Mouse (Mus musculus): ENCODE results near the gene Map2k2. TPM values are rescaled to one million over a fixed set of nuclear protein-coding genes. Genes with fewer than 3 reads are reported as not detected.

The Map2k2 gene
- polyA plus RNA-seq, 1 experiment from 2014 or later, result 100 TPM

- Histone ChIP-seq H3K9me3 (replicated peaks; ENCODE audit: control insufficient read depth, low read length) (0 out of 2 replicates have a peak, but pooled peaks cover 2% of the 10 kb centered on the region), H3K36me3 (ENCODE audit: control insufficient read depth, insufficient read depth) (peaks cover 11% of the 10 kb centered on the region), H3K4me2 (ENCODE audit: low read depth, low read length) (peak overlapping the region; percentile 42), H3K27ac (ENCODE audit: low read length) (no peak overlapping the region), H3K27me3 (ENCODE audit: control insufficient read depth, insufficient read depth, low read depth, low read length) (no peaks in the 10 kb centered on the region), H3K9ac (ENCODE audit: low read depth, low read length) (no peak overlapping the region), H3K4me3 (ENCODE audit: low read depth, low read length) (peak overlapping the region; percentile 49), H3K4me1 (ENCODE audit: control insufficient read depth, low read depth, low read length) (peaks cover 39% of the 10 kb centered on the region)
- ATAC-seq (ENCODE audit: low read depth), result no peak
- 53% methylated on average over 7 of the region's 7 CpGs for WGBS (ENCODE audit: insufficient replicate concordance)
Observed at GRCm38 (mm10) chr10:81090621-81091020, 15.1 kb upstream of the Map2k2 start.

GRCm38 (mm10) chr10:81092465-81093250, 13.1 kb upstream of the Map2k2 start:
- Histone ChIP-seq H3K4me2 (ENCODE audit: low read depth, low read length) (no peak overlapping the region), H3K9me3 (replicated peaks; ENCODE audit: control insufficient read depth, low read length) (peaks cover 3% of the 10 kb centered on the region), H3K9ac (ENCODE audit: low read depth, low read length) (peak overlapping the region; percentile 49; the same call in 1 of the 2 replicates), H3K36me3 (ENCODE audit: control insufficient read depth, insufficient read depth) (peaks cover 4% of the 10 kb centered on the region), H3K27ac (ENCODE audit: low read length) (peak overlapping the region; percentile 70), H3K27me3 (ENCODE audit: control insufficient read depth, insufficient read depth, low read depth, low read length) (no peaks in the 10 kb centered on the region), H3K4me3 (ENCODE audit: low read depth, low read length) (peak overlapping the region; percentile 49), H3K4me1 (ENCODE audit: control insufficient read depth, low read depth, low read length) (peaks cover 44% of the 10 kb centered on the region)
- peak; percentile 80 for ATAC-seq (ENCODE audit: low read depth)
- WGBS (ENCODE audit: insufficient replicate concordance), result 45% methylated on average over 22 of the region's 22 CpGs

GRCm38 (mm10) chr10:81094931-81095678, 10.6 kb upstream of the Map2k2 start:
- Histone ChIP-seq H3K4me2 (ENCODE audit: low read depth, low read length) (no peak overlapping the region), H3K9ac (ENCODE audit: low read depth, low read length) (no peak overlapping the region), H3K27ac (ENCODE audit: low read length) (peak overlapping the region; percentile 23), H3K36me3 (ENCODE audit: control insufficient read depth, insufficient read depth) (no peaks in the 10 kb centered on the region), H3K4me3 (ENCODE audit: low read depth, low read length) (no peak overlapping the region), H3K27me3 (ENCODE audit: control insufficient read depth, insufficient read depth, low read depth, low read length) (no peaks in the 10 kb centered on the region), H3K4me1 (ENCODE audit: control insufficient read depth, low read depth, low read length) (peaks cover 48% of the 10 kb centered on the region), H3K9me3 (replicated peaks; ENCODE audit: control insufficient read depth, low read length) (peaks cover 3% of the 10 kb centered on the region)
- WGBS (ENCODE audit: insufficient replicate concordance), result 35% methylated on average over 9 of the region's 9 CpGs
- ATAC-seq (ENCODE audit: low read depth), result peak; percentile 75

DNA sequence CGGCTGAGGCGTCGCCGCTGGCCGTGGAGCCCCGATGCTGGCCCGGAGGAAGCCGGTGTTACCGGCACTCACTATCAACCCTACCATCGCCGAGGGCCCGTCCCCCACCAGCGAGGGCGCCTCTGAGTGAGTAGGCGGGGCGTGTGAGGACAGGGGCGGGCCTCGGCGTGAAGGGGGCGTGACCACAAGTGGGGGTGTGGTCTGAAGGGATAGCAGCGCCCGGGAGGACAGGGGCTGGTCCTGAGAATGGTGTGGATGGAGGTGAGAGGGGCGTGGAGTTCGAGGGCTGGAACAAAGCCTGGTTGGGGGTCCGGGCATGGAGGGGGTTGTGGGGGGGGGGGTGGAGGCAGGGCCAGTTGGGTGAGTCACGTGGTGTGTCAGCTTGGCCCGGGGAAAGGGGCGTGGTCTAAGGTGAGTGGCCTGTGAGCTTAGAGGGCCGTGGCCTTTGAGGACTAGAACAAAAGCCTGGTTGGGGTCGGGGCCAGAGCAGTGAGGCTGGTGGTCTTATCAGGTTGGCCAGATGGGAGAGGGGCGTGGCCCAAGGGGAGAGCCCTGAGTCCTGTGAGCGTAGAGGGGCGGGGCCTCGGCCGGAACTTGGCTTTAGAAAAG, 502 bp downstream of the Map2k2 start:
- Histone ChIP-seq H3K4me2 (ENCODE audit: low read depth, low read length) (peak overlapping the region; percentile 87), H3K4me1 (ENCODE audit: control insufficient read depth, low read depth, low read length) (peaks cover 44% of the 10 kb centered on the region), H3K27me3 (ENCODE audit: control insufficient read depth, insufficient read depth, low read depth, low read length) (no peaks in the 10 kb centered on the region), H3K4me3 (ENCODE audit: low read depth, low read length) (peak overlapping the region; percentile 97), H3K36me3 (ENCODE audit: control insufficient read depth, insufficient read depth) (peaks cover 22% of the 10 kb centered on the region), H3K9ac (ENCODE audit: low read depth, low read length) (peak overlapping the region; percentile 96), H3K9me3 (replicated peaks; ENCODE audit: control insufficient read depth, low read length) (no peaks in the 10 kb centered on the region), H3K27ac (ENCODE audit: low read length) (peak overlapping the region; percentile 100)
- ATAC-seq (ENCODE audit: low read depth), result peak; percentile 82
- WGBS (ENCODE audit: insufficient replicate concordance), result under 1% methylated on average over 35 of the region's 35 CpGs

DNA sequence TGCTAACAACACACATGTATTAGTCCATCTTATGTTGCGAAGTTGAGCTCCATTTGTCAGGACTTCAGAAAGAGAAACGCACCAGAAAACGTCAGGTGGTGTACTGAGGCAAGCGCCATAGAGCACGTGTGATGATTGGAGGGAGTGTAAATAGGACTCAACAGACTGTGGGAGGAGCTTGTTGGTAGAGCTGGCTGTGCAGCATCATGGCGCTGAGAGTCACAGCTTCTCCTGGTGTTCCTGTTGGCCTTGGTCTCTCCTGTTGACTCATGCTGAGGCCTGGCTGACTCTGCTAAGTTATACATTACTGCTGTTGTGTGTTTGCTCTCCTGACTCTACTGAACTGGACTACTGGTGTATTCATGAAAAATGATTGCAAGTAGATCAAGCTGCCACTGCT, 7.2 kb downstream of the Map2k2 start:
- WGBS (ENCODE audit: insufficient replicate concordance), result 76% methylated on average over 6 of the region's 6 CpGs
- ATAC-seq (ENCODE audit: low read depth), result peak; percentile 40
- H3K36me3 ChIP-seq (ENCODE audit: control insufficient read depth, insufficient read depth), result peaks cover 49% of the 10 kb centered on the region

GRCm38 (mm10) chr10:81119625-81120024, 13.9 kb downstream of the Map2k2 start:
- Histone ChIP-seq H3K36me3 (ENCODE audit: control insufficient read depth, insufficient read depth) (peaks cover 51% of the 10 kb centered on the region), H3K9me3 (replicated peaks; ENCODE audit: control insufficient read depth, low read length) (no peaks in the 10 kb centered on the region), H3K9ac (ENCODE audit: low read depth, low read length) (no peak overlapping the region), H3K4me1 (ENCODE audit: control insufficient read depth, low read depth, low read length) (peaks cover 6% of the 10 kb centered on the region; the same call in 1 of the 2 replicates), H3K4me3 (ENCODE audit: low read depth, low read length) (no peak overlapping the region), H3K27ac (ENCODE audit: low read length) (no peak overlapping the region), H3K4me2 (ENCODE audit: low read depth, low read length) (no peak overlapping the region), H3K27me3 (ENCODE audit: control insufficient read depth, insufficient read depth, low read depth, low read length) (no peaks in the 10 kb centered on the region)
- 88% methylated on average over 10 of the region's 10 CpGs for WGBS (ENCODE audit: insufficient replicate concordance)
- no peak for ATAC-seq (ENCODE audit: low read depth)

More for the DNA sequence above, 7.2 kb downstream of the Map2k2 start:
- Histone ChIP-seq H3K9me3 (replicated peaks; ENCODE audit: control insufficient read depth, low read length) (no peaks in the 10 kb centered on the region), H3K9ac (ENCODE audit: low read depth, low read length) (no peak overlapping the region), H3K27ac (ENCODE audit: low read length) (peak overlapping the region; percentile 30; the same call in 1 of the 2 replicates), H3K4me2 (ENCODE audit: low read depth, low read length) (no peak overlapping the region), H3K4me3 (ENCODE audit: low read depth, low read length) (no peak overlapping the region), H3K27me3 (ENCODE audit: control insufficient read depth, insufficient read depth, low read depth, low read length) (no peaks in the 10 kb centered on the region), H3K4me1 (ENCODE audit: control insufficient read depth, low read depth, low read length) (peaks cover 21% of the 10 kb centered on the region)

- Histone ChIP-seq H3K4me2 (ENCODE audit: low read depth, low read length) (no peak overlapping the region), H3K27me3 (ENCODE audit: control insufficient read depth, insufficient read depth, low read depth, low read length) (no peaks in the 10 kb centered on the region), H3K36me3 (ENCODE audit: control insufficient read depth, insufficient read depth) (peaks cover 45% of the 10 kb centered on the region), H3K9ac (ENCODE audit: low read depth, low read length) (no peak overlapping the region), H3K4me3 (ENCODE audit: low read depth, low read length) (no peak overlapping the region), H3K27ac (ENCODE audit: low read length) (no peak overlapping the region), H3K9me3 (replicated peaks; ENCODE audit: control insufficient read depth, low read length) (no peaks in the 10 kb centered on the region), H3K4me1 (ENCODE audit: control insufficient read depth, low read depth, low read length) (peaks cover 6% of the 10 kb centered on the region; the same call in 1 of the 2 replicates)
- WGBS (ENCODE audit: insufficient replicate concordance), result 78% methylated on average over 7 of the region's 7 CpGs
- ATAC-seq (ENCODE audit: low read depth), result no peak
Observed at GRCm38 (mm10) chr10:81120650-81121049, 14.9 kb downstream of the Map2k2 start.

GRCm38 (mm10) chr10:81122889-81123288, 17.2 kb downstream of the Map2k2 start:
- 37% methylated on average over 2 of the region's 2 CpGs for WGBS (ENCODE audit: insufficient replicate concordance)
- no peak overlapping the region for H3K4me3 ChIP-seq (ENCODE audit: low read depth, low read length)
- no peak overlapping the region for H3K9ac ChIP-seq (ENCODE audit: low read depth, low read length)
- no peak for ATAC-seq (ENCODE audit: low read depth)
- H3K4me2 ChIP-seq (ENCODE audit: low read depth, low read length), result no peak overlapping the region
- no peaks in the 10 kb centered on the region for H3K9me3 ChIP-seq (replicated peaks; ENCODE audit: control insufficient read depth, low read length)
- no peak overlapping the region for H3K27ac ChIP-seq (ENCODE audit: low read length)
- H3K27me3 ChIP-seq (ENCODE audit: control insufficient read depth, insufficient read depth, low read depth, low read length), result no peaks in the 10 kb centered on the region
- H3K4me1 ChIP-seq (ENCODE audit: control insufficient read depth, low read depth, low read length), result peaks cover 7% of the 10 kb centered on the region; the same call in 1 of the 2 replicates
- peaks cover 32% of the 10 kb centered on the region for H3K36me3 ChIP-seq (ENCODE audit: control insufficient read depth, insufficient read depth)
